Mouse (Mus musculus) liver, embryonic 14.5 days (tissue): ENCODE measurements at regions not wholly inside any gene's neighbourhood (a gene's known extent, or its start where the extent isn't known, plus 50 kb on each side); places are given as distances from the start of the nearest gene placed in this dataset.

ENCODE experiments used
- ATAC-seq: fragments of 200-750 bp; cut with Nextera tagmentation; 2 replicates; pipeline ENCODE4 v1.8.0; 2017; ENCODE audit warnings: moderate number of reproducible peaks, mild to moderate bottlenecking, moderate library complexity; ENCODE audit not compliant: insufficient read depth
- DNase-seq, 3 experiments: peaks; one replicate each; pipeline ENCODE4 v3.0.0-alpha.2; 2012 to 2013; ENCODE audit warnings: low read depth in 3 of 3, low spot score in 3 of 3
- H3K27ac ChIP-seq: fragments of 300-500 bp; sonication (generic); 2 replicates; pipeline ENCODE4 v1.5.1; 2014; ENCODE audit warnings: moderate library complexity, mild to moderate bottlenecking, control low read depth, inconsistent platforms
- H3K27me3 ChIP-seq: fragments of 300-500 bp; sonication (generic); 2 replicates; pipeline ENCODE4 v1.6.1; 2014; ENCODE audit warnings: mild to moderate bottlenecking, low read length, moderate library complexity; ENCODE audit not compliant: control insufficient read depth, insufficient read depth
- H3K36me3 ChIP-seq: fragments of 300-500 bp; sonication (generic); replicated peaks from 2 replicates; pipeline ENCODE4 v1.6.1; 2014; ENCODE audit warnings: low read depth; ENCODE audit not compliant: control insufficient read depth, insufficient read depth
- H3K4me1 ChIP-seq, 2 experiments: fragments of 200-500 bp in 1 of 2; fragments of 300-500 bp in 1 of 2; sonication (generic) in 1 of 2; replicated peaks; 2 replicates each; pipeline ENCODE4 v1.6.1; 2012 to 2014; ENCODE audit warnings: antibody characterized with exemption in 1 of 2, inconsistent platforms in 1 of 2, low read length in 1 of 2; ENCODE audit not compliant: control insufficient read depth in 2 of 2, insufficient read depth in 2 of 2
- H3K4me2 ChIP-seq: fragments of 300-500 bp; sonication (generic); 2 replicates; pipeline ENCODE4 v1.6.1; 2014; ENCODE audit warnings: low read depth, mild to moderate bottlenecking, control low read depth, moderate library complexity
- H3K4me3 ChIP-seq, 2 experiments: fragments of 200-500 bp in 1 of 2; fragments of 300-500 bp in 1 of 2; sonication (generic) in 1 of 2; 2 replicates each; pipeline ENCODE4 v1.5.1; 2012 to 2014; ENCODE audit warnings: low read depth in 2 of 2, low read length in 2 of 2, mild to moderate bottlenecking in 2 of 2, control low read depth in 1 of 2, inconsistent platforms in 1 of 2, moderate library complexity in 1 of 2; ENCODE audit not compliant: insufficient read depth in 1 of 2
- H3K9ac ChIP-seq: fragments of 300-500 bp; sonication (generic); replicated peaks from 2 replicates; pipeline ENCODE4 v1.6.1; 2014; ENCODE audit warnings: mild to moderate bottlenecking, control low read depth, moderate library complexity
- H3K9me3 ChIP-seq: fragments of 300-500 bp; sonication (generic); 2 replicates; pipeline ENCODE4 v1.6.1; 2016; ENCODE audit warnings: low read length, mixed read lengths; ENCODE audit not compliant: control insufficient read depth
- CTCF ChIP-seq: IDR thresholded peaks from 2 replicates; pipeline ENCODE4 v1.5.1; 2016; ENCODE audit warnings: antibody characterized with exemption, low read depth, control low read depth
- EP300 ChIP-seq: IDR thresholded peaks from 2 replicates; pipeline ENCODE4 v1.6.1; 2016; ENCODE audit warnings: antibody characterized with exemption, low read depth
- WGBS: fragments of 180-500 bp; shearing (Covaris S2); extraction: QIAGEN DNeasy Blood & Tissue Kit; methylation state at CpG from one replicate; pipeline ENCODE4 v1.1.7; 2014; ENCODE audit not compliant: insufficient replicate concordance; 5-methylcytosine and 5-hydroxymethylcytosine counted together

- no peaks in the 10 kb centered on the region for H3K36me3 ChIP-seq
- H3K9me3 ChIP-seq: no peaks in the 10 kb centered on the region
- 53% methylated on average over 8 of the region's 8 CpGs for WGBS
- no peak overlapping the region for H3K4me2 ChIP-seq
- ATAC-seq (no peak), DNase-seq (no peak)
- H3K27me3 ChIP-seq: no peaks in the 10 kb centered on the region
- H3K4me3 ChIP-seq: no peak overlapping the region
- TF ChIP-seq CTCF (no peak), EP300 (no peak)
- no peaks in the 10 kb centered on the region for H3K4me1 ChIP-seq
- no peak overlapping the region for H3K27ac ChIP-seq
- H3K9ac ChIP-seq: no peak overlapping the region
These were observed 207.6 kb downstream of the Trim52 start for GRCm38 (mm10) chr14:106313558-106313957.

GRCm38 (mm10) chr14:106314079-106314551 lies 208.1 kb downstream of the Trim52 start:
- Histone ChIP-seq H3K27me3 (no peaks in the 10 kb centered on the region), H3K36me3 (no peaks in the 10 kb centered on the region), H3K9ac (no peak overlapping the region), H3K9me3 (no peaks in the 10 kb centered on the region), H3K4me3 (no peak overlapping the region), H3K27ac (no peak overlapping the region), H3K4me2 (no peak overlapping the region), H3K4me1 (no peaks in the 10 kb centered on the region)
- no peak for ATAC-seq
- no peak for DNase-seq
- TF ChIP-seq EP300 (no peak), CTCF (no peak)
- WGBS: 75% methylated on average over 9 of the region's 9 CpGs

- H3K27ac ChIP-seq: no peak overlapping the region
- TF ChIP-seq EP300: no peak
- no peak for TF ChIP-seq CTCF
- no peak overlapping the region for H3K4me3 ChIP-seq
- no peak overlapping the region for H3K4me2 ChIP-seq
- H3K27me3 ChIP-seq: no peaks in the 10 kb centered on the region
- no peaks in the 10 kb centered on the region for H3K36me3 ChIP-seq
- H3K9me3 ChIP-seq: no peaks in the 10 kb centered on the region
- ATAC-seq (no peak), DNase-seq (no peak)
- H3K9ac ChIP-seq: no peak overlapping the region
- H3K4me1 ChIP-seq: no peaks in the 10 kb centered on the region
- 6% methylated on average over 5 of the region's 5 CpGs for WGBS
These were observed 212.8 kb downstream of the Trim52 start for GRCm38 (mm10) chr14:106318767-106319166.

- DNase-seq (no peak), ATAC-seq (no peak)
- 33% methylated on average over 8 of the region's 8 CpGs for WGBS
These were observed 221.8 kb downstream of the Trim52 start for GRCm38 (mm10) chr14:106327653-106328283.

GRCm38 (mm10) chr14:106364767-106365623 lies 259.0 kb downstream of the Trim52 start:
- DNase-seq (no peak), ATAC-seq (no peak)
- H3K4me2 ChIP-seq: no peak overlapping the region
- TF ChIP-seq EP300 (no peak), CTCF (no peak)
- no peaks in the 10 kb centered on the region for H3K4me1 ChIP-seq
- H3K9me3 ChIP-seq: no peaks in the 10 kb centered on the region
- WGBS: 63% methylated on average over 8 of the region's 8 CpGs
- H3K36me3 ChIP-seq: no peaks in the 10 kb centered on the region
- no peak overlapping the region for H3K27ac ChIP-seq
- no peaks in the 10 kb centered on the region for H3K27me3 ChIP-seq
- no peak overlapping the region for H3K4me3 ChIP-seq
- H3K9ac ChIP-seq: no peak overlapping the region

More at GRCm38 (mm10) chr14:106327653-106328283, 221.8 kb downstream of the Trim52 start:
- Histone ChIP-seq H3K9ac (no peak overlapping the region), H3K4me3 (no peak overlapping the region), H3K9me3 (no peaks in the 10 kb centered on the region), H3K36me3 (no peaks in the 10 kb centered on the region), H3K27ac (no peak overlapping the region), H3K4me2 (no peak overlapping the region), H3K4me1 (no peaks in the 10 kb centered on the region), H3K27me3 (no peaks in the 10 kb centered on the region)
- TF ChIP-seq EP300: no peak
- no peak for TF ChIP-seq CTCF
